Mouse (Mus musculus): ENCODE measurements around the gene Ccdc30.
A peak's percentile ranks its signal among the peaks of the same experiment; 100 is the strongest.

The Ccdc30 gene

GRCm38 (mm10) chr4:119412791-119413190 lies 2.5 kb downstream of the Ccdc30 start:
- DNase-seq = peak; percentile 57

- no peak for DNase-seq
These were observed 3.3 kb downstream of the Ccdc30 start for GRCm38 (mm10) chr4:119411877-119412650.

GRCm38 (mm10) chr4:119403431-119403830 lies 11.9 kb downstream of the Ccdc30 start:
- DNase-seq = no peak

- DNase-seq = no peak
These were observed 14.4 kb downstream of the Ccdc30 start for GRCm38 (mm10) chr4:119400896-119401295.

- DNase-seq = no peak
These were observed 16.6 kb downstream of the Ccdc30 start for GRCm38 (mm10) chr4:119398751-119399150.

- DNase-seq = peak; percentile 47
These were observed 25.0 kb downstream of the Ccdc30 start for GRCm38 (mm10) chr4:119390369-119390768.

- DNase-seq = no peak
These were observed 26.1 kb downstream of the Ccdc30 start for GRCm38 (mm10) chr4:119389184-119389583.

- DNase-seq = no peak
These were observed 33.7 kb downstream of the Ccdc30 start for GRCm38 (mm10) chr4:119381471-119382190.

GRCm38 (mm10) chr4:119369460-119369859 lies 45.9 kb downstream of the Ccdc30 start:
- DNase-seq = no peak

GRCm38 (mm10) chr4:119366758-119367526 lies 48.4 kb downstream of the Ccdc30 start:
- DNase-seq = no peak

GRCm38 (mm10) chr4:119362231-119362630 lies 53.1 kb downstream of the Ccdc30 start:
- DNase-seq = no peak

- DNase-seq = peak; percentile 12
These were observed 55.9 kb downstream of the Ccdc30 start for GRCm38 (mm10) chr4:119359196-119359971.

- DNase-seq = no peak
These were observed 69.8 kb downstream of the Ccdc30 start for GRCm38 (mm10) chr4:119345508-119345907.

GRCm38 (mm10) chr4:119338861-119339361 lies 76.4 kb downstream of the Ccdc30 start:
- peak; percentile 69 for DNase-seq

GRCm38 (mm10) chr4:119338422-119338821 lies 76.9 kb downstream of the Ccdc30 start:
- DNase-seq = peak; percentile 33

- no peak for DNase-seq
These were observed 81.8 kb downstream of the Ccdc30 start for GRCm38 (mm10) chr4:119333487-119333886.

GRCm38 (mm10) chr4:119320896-119321550 lies 94.3 kb downstream of the Ccdc30 start:
- peak; percentile 11 for DNase-seq

GRCm38 (mm10) chr4:119320131-119320830 lies 95.0 kb downstream of the Ccdc30 start, which contains the start of gene Ppih:
TSS of gene Ppih (minus strand) at chr4:119320546.
- DNase-seq = peak; percentile 94

- no peak for DNase-seq
These were observed 101.6 kb downstream of the Ccdc30 start for GRCm38 (mm10) chr4:119313756-119314155.

GRCm38 (mm10) chr4:119305418-119305817 lies 109.9 kb downstream of the Ccdc30 start:
- DNase-seq = no peak

GRCm38 (mm10) chr4:119303291-119303690 lies 112.0 kb downstream of the Ccdc30 start:
- DNase-seq = no peak

Data from right cerebral cortex, postnatal 4 days (tissue).